Mouse (Mus musculus): ENCODE measurements around the gene Tubb4b.

Tubb4b gene

DNA sequence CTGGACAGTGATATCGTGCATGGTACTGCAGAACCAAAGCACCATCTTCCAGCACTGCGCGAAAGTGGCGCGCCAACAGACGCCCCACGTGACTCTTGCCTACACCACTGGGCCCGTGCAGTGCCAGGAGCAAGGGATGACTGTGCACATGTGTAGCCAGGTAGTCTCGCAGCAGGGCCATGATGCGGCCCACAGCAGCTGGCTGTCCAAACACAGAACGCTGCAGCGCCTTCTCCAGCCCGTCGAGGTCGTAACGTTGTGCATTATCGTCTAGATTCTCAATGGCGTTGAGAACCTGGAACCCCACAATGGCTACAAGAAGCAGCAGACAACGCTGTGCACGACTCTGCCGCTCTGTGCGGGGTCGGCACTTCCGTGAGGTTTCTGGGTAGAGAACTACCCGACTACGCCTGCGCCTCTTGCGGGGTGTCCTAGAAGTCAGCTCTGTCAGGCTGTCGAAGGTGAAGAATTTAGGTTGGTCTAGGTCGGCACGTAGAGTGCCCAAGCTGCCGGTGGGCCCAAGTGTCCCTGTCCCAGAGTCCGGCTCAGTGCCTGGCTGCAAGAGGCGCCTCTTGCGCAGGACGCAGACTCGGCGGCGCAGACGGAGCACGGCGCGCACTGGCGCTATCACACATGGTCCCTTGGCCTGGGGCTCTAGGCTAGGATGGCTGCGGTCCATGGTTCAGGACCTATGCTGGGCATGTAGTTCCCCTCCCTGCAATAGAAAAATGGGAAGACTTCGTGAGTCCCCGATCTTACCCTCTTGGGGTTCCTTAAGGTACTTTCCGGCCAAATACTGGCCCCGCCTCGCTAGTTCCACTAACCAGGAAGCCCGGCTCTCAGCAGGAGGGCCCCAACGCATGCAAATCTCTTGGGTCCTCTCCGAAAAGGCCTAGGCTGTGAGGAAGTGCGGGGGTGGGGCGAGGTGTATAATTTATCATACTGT, 29.0 kb downstream of the Tubb4b start:
- in situ Hi-C loops (cut with MboI, MseI) = no loop called here

DNA sequence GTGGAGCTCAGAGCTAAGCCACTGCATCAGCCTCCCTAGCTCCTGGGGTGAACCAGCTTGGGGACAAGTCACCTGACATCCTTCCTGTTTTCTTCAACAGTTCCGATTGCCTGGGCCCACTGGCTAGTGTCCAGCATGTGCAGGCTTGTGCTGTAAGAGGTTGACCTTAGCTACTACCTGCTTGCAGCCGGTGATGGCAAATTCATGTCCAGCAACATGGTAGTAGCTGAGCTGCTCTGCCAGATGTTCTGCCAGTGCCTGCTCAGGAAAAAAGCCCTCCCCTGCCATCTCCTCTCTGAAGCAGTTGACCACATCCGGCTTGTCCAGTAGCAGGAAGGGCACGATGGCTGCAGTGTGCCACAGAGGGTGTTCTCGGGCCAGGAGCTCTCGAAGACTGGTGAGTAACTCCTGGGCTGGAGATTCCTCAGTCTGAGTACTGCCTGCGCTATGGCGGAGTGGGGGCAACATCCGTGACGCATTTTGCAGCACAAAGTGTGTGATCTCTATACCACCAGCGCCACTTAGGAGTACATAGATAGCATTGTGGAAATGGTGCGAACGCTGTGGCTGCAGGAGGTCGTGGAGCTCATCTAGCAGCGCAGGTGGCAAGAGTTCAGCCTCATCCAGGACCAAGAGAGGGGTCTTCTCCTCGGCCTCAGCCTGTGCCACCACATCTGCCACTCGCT, 29.9 kb downstream of the Tubb4b start:
- in situ Hi-C loops (cut with MboI, MseI) = loop anchor here in 1 of 2 experiments (5.0 kb wide), 1 partner anchor 58 kb away; no protein-coding TSS in a partner anchor

DNA sequence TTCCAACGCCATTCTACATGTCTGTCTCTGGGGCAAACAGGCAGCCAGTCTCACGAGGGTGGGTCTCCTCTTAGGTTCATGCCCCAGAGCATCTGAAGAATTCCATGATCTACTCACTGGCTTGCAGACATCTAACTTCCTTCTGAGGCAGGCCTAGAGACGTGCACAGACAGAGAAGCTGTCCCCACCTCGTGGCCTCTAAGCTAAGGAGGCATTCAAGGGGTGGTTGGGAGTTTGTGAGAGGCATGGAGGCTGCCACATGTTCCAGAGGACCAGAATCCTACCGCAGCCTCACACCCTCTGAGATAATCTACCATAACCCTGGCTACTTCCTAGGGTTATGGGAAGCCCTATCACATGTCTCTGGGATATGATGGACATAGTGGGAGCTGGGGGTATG, 30.5 kb downstream of the Tubb4b start:
- in situ Hi-C loops (cut with MboI, MseI) = loop anchor here in 1 of 2 experiments (5.0 kb wide), 1 partner anchor 58 kb away; no protein-coding TSS in a partner anchor

DNA sequence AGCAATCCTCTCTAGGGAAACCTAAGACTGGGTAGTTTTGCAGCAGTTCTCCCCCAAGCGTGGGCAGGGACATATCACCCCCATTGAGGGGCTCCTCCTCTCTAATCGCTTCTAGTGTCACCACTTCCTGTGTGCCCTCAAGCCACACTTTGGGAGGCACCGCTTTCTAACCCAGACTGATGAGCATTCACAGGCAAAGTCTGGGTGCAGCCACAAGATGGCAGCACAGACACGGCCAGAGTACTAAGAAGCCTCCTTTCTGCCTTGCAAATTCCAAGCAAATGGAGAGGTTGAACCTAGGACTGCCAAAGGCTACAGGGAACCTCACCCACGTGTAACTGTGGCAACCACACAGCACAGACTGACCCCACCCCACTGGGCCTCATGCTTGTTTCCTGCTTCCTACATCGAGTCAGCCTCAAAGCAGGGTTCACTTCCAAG, 31.2 kb downstream of the Tubb4b start:
- in situ Hi-C loops (cut with MboI, MseI) = loop anchor here in 1 of 2 experiments (5.0 kb wide), 1 partner anchor 59 kb away; no protein-coding TSS in a partner anchor

DNA sequence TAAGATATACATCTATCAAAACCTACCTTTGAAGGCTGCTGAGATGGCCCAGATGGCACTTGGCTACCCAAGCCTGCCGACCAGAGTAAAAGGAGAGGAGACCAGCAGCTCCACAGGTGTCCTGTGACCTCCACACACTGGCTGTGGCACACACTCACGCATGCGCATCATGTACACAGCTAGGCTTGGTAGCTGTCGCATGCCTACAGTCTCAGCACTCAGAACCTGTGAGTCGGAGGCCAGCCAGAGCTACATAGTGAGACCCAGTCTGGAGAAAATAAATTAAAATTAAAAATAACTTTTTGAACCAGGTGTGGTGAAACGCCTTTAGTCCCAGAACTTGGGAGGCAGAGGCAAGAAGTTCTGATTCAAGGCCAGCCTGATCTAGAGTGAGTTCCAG, 36.7 kb downstream of the Tubb4b start:
- in situ Hi-C loops (cut with MboI, MseI) = no loop called here

DNA sequence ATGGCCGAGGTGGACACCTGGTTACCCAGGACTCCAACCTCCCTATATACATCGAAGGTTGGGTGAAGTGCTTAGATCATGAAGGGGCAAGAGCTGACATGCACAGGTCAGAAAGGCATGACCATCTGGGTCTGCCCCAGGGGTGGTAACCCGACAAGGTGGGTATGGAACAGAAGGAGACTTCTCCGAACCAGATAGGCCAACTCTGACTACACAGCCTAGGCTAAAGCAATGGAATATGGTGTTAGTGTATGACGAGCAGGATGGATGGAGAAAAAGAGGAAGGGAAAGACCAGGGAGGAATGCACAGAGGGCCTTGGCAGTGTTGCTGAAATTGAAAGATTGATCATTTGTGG, 37.9 kb downstream of the Tubb4b start:
- in situ Hi-C loops (cut with MboI, MseI) = no loop called here

DNA sequence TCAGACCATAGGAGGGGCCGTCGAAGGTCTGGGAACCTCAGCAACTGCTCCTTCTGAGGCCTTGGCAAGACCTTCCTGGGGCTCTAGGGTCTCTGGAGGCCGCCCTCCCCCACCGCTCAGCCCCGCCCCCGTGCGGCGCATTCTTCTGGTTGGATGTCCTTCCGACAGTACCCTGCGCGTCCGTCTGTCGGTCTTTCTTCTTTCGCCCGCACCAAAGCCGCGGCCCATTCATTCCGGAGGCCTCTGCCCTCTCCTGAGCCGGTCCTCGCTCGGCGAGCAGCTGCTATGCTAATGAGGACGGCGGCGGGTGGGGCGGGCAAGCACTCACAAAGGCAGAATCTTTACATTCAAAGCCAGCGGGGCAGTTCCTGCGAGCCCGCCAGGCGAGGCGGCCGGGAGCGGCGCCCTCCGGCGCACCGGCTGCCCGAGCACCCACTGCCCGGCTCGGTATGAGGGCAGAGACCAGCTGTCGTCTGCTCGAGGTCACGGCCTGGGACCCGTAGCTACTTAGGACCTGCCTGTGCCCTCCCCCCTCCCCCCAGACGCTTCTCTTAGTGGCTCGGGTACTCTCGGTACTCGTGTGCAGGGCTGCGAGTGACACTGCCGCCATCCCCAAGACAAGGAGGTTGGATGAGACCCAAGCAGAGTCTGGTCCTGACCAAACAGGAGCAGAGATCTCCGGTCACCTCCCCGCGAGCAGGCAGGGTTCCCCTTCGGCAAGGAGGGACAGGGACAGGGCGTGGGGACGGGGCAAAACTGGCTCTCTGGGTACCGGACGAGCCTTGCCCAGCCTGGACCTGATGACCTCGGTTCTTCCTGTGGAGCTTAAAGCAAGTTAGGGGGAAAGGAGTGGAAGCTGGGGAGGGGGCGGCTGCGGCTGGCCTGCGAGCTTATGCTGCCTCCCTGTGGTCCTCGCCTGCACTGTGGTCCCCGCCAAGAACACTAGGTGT, 38.6 kb downstream of the Tubb4b start:
- in situ Hi-C loops (cut with MboI, MseI) = no loop called here

DNA sequence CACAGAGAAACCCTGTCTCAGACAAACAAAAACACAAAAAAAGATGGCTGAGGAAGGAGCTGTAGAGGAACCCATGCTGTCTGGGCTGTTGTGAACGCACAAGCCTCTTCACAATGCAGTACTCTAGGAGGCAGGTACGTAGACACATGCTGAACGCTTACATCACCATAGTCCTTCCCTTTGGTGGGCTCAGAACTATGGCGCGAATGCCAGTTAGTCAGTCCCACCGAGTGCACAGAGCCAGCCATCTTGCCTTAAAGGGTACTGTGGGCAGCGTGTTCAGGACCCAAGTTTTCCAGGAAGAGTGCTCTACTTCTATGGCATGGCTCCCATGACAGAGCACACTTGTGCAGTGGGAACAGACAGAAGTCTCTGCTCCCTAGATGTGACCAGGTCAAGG, 40.0 kb downstream of the Tubb4b start:
- in situ Hi-C loops (cut with MboI, MseI) = no loop called here

DNA sequence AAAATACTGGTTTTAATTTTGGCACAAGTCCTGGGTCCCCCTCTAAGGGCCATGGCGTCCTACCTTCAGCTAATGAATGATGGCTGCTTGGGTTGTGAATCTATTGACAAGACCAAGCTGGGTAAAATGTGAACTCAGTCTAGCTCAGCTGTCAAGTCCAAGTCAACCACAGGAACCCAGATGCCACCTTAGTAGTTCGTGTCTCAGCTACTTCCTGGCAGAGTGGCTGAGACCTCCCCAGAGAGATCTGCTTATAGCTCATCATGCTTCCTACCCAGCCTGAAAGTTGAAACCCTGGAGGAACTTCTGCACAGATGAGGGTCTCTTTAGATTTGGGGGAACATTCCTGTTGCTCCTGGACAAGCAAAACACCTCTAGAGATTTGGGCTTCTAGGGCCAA, 41.2 kb downstream of the Tubb4b start:
- in situ Hi-C loops (cut with MboI, MseI) = no loop called here

DNA sequence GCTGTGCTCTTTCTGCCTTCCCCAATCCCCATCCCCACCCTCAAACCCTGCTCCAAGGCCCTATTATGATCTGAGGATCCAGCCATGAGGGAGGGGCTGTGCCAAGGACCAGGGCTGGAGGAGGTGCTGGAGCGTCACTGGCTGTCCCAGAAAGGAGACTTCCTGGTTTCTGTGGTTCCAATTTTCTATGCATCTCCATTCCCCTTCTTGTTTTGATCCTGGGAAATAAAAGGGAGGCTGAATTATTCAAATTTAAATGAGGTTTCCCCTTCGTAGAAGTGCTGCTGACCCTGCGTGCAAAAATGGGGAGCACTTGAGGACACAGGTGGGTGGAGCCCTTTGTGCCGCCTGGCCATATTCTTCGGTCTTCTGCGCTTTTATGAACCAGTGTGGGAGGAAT, 41.8 kb downstream of the Tubb4b start:
- in situ Hi-C loops (cut with MboI, MseI) = no loop called here

DNA sequence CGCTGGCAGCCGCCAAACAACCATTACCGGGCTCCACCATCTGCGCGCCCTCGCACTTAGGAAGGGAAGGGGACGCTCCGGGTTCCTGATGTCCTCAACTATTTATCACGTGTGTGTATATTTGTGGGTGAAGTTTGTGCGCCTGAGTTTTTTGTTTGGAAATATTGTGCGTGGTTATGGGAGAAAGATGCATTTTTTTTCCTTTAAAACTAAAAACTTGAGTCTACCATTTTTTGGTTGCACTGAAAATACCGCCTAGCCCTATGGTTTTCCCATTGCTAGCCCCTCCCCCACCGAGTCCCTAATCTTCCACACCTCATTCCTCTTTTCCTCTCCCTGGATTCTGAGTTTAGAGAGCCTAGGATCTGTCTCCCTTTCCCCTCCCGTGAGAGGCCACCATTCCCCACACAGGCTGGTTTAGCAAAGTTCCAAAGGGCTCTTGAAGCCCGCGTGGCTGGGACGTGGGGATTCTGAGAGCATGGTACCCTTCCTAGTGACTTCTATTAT, 42.6 kb downstream of the Tubb4b start:
- in situ Hi-C loops (cut with MboI, MseI) = no loop called here

DNA sequence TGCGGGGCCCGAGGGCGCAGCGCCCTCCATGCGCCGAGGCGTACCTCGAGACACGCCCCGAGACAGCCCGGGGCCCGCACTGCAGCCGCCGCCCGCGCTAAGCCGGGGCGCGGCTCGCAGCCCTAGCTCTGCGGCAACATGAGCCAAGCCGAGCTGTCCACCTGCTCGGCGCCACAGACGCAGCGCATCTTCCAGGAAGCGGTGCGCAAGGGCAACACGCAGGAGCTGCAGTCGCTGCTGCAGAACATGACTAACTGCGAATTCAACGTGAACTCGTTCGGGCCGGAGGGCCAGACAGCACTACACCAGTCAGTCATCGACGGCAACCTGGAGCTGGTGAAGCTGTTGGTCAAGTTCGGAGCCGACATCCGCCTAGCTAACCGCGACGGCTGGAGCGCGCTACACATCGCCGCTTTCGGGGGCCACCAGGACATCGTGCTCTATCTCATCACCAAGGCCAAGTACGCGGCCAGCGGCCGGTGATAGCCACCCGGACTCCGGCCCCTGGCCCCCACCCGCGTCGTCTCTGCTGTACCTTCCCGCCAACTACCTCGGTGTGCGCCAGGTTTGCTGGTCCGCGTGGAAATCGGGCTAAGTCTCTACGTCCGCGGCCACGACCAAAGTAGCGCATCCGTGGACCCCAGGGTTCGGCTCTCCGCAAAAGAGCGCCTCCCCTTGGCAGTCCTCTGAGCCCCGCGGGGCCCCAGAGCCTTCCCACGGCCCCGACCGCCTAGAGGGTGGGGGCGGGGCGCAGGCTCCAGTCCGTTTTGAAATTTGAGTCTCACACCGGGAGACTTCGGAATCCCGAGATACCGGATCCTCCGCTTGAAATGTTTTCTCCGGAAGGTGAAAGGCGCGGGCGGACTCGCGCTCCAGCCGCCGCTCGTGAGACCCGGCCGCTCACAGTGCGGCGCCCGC, 43.3 kb downstream of the Tubb4b start:
- in situ Hi-C loops (cut with MboI, MseI) = no loop called here

DNA sequence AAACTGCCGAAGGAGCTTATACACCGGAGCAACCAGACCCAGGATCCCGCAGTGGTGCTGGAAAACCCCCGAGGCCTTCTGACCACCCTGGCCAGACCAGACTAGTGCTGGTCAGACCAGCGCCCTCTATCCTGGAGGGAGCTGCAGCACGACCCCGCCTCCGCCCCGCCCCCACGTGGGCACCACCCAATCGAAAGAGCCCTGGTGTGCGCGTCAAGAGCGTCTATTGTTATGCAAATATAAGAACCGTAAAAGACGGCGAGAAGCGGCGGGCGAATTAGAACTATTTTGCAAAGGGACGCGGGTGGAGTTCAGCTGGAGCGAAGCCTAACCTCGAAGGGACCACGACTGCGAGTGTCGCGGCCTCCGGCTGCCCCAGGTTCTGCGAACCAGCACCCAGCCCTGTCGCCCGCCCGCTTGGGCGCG, 44.0 kb downstream of the Tubb4b start, which contains the start of gene Nrarp:
Nrarp (plus strand) TSS at position 281 of the 426 bp plus-strand sequence.
- in situ Hi-C loops (cut with MboI, MseI) = no loop called here

DNA sequence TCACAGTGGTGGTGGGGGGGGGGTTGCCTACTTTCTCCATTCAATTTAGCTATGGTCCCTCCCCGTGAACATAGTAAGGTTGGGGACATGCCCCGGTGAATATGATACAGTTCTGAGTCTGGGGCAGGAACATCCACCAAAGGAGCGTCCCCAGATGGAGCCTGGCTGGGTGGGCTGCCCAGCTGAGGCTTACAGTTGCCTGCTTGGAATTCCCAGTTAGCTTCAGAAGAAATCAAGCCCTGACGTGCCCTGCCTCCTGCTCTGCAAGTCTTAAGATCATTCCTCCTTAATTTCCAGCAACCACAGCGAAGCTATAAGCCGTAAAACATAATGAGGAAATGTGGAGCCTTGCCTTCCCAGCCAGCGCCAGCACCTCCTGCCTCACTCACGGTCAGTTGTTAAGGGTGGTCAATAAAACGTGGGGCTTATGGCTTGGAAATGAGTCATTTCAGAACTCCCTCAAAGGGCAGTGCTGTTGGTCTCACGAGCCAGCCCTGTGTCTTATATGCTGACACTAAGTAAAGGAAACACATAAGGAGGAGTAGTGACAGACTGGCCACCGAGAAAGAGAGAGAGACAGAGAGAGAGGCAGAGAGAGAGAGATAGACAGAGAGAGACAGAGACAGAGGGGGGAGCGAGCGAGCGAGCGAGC, 44.8 kb downstream of the Tubb4b start:
- in situ Hi-C loops (cut with MboI, MseI) = no loop called here

DNA sequence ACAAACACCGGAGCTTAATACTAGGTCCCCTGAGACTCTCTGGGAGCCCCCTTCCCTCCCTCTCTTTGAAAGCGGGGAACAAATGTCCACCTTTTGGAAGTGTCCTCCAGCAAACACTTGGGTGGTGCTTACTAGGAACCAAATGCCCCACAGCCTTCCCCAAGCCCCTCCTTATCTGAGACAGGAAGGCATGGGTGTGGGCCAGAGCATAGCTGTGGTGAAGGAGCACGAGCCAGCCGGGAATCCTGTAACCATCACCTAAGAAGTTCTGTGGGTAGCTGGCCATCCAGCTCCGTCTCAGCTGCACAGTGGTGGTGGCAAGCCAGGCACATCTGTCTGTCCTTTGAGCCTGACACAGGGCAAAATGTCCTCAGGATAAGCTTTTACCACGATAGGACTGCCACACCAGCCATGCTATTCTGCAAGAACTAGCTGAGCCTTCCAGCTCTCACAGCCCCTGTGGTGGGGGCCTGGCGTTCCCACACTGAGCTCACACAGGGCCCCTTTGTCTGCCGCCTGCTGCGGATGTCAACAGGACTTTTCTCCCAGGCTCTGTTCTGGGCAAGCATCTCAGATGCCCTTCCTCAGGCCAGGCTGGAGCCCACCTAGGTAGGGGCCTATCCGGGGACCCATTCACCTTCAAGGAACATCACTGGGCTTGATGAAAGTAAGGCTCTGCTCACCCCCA, 46.1 kb downstream of the Tubb4b start:
- in situ Hi-C loops (cut with MboI, MseI) = no loop called here

DNA sequence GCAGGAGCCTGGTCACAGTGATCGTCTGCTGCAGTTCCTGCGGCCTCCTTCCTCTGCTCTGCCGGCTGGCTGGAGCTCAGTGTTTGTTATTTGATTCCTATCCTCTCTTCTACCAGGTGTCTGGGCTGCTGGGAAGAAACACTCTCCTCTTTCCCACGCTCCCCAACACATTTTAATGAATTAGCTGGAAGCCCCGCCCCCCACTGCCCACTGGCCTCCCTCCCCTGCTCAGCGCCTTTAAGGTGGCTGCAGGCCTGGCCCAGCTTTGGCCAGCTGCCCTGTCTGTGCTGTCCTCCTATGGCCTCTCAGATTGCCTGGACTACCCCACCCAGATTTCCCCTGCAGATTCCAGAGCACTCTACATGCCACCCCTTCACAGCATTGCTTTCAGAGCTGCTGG, 46.8 kb downstream of the Tubb4b start:
- in situ Hi-C loops (cut with MboI, MseI) = no loop called here

DNA sequence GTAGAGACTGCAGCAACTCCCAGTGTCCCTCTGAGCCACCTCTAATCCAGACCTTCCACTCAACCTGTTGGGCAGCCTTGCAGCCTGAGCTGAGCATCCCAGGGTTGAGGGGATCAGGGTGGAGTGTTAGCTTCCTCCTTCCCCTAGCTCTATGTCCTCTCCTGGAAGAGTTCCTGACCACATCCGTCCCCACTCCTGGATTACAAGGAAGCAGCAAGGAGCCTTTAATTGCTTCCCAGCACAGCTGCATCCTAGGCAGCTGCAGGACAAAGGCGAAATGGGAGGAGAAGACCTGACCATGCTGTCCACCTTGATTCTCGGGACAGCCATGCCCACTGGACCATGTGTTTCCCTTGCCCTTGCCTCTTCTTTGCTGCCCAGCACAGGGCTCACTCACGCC, 47.4 kb downstream of the Tubb4b start:
- in situ Hi-C loops (cut with MboI, MseI) = no loop called here

DNA sequence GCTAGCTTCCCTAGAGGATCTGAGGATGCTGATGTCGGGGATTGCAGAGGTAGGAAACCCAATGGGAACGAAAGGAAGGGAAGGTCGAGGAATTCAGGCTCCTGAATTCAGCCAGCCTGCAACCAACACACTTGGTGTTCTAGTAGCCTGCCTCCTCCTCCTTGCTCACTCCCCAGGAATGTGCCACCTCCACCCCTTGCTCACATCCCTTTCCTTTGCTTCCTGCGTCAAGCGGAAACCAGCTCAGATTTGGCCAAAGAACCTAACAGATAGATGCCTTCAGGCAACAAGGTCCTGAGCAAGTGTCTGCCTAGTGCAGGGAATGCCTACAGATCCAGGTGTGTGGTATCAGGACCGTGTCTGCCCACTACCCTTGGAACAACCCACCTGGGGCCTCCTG, 47.9 kb downstream of the Tubb4b start:
- in situ Hi-C loops (cut with MboI, MseI) = no loop called here

DNA sequence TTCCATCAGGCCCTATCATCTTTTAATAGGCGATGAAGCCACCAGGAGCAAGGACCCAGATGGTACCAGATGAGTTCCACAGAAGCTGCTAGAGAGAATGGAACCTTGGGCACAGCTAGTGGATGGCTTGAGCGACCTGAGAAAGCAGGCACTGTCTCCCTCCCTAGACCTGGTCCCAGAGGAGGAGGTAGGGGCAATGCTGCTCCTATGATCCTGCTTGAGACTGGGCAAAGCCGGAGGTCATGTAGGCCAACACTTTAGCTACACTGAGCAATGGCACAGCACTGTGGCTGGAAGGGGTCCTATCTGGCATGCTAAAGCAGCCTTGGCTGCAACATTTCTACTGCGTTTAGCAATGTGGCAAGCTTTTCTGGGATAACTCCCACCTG, 48.8 kb downstream of the Tubb4b start:
- in situ Hi-C loops (cut with MboI, MseI) = no loop called here
